Mouse (Mus musculus) mouse embryonic stem cell (cell line): ENCODE results near the gene Golga1.

Experiments
- in situ Hi-C, 2 experiments: fragments of 300-500 bp; cut with MboI; formaldehyde crosslinking; loops; 1 replicate in 1 of 2; 3 replicates in 1 of 2; pipeline ENCODE4 v1.14.3; 2019 to 2020; ENCODE audit warnings: low sequenced_read_pairs in 2 of 2, low pct_unique_long_range_greater_than_20kb in 1 of 2, mixed read lengths in 1 of 2; ENCODE audit not compliant: unreplicated experiment in 1 of 2

Gene Golga1

DNA sequence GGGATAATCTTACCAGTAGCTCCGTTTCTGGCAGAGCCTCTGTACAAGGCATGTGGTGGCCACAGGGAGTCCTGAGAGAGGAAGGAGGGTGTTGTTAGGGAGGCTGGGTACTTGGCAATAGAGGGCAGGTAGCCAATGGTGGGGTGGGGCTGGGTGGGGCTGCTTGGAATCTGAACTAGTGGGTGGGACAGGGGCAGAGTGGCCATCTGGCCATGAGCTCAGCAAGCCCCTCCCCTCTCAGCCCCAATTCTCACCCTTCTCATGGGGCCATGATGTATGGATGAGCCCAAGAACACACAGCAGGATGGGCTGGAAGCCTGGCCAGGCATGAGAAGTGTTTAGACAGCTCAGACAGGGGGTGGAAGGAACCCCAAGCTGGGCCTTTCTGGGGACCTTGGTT, 78.0 kb downstream of the Golga1 start:
- in situ Hi-C loops = no loop called here

DNA sequence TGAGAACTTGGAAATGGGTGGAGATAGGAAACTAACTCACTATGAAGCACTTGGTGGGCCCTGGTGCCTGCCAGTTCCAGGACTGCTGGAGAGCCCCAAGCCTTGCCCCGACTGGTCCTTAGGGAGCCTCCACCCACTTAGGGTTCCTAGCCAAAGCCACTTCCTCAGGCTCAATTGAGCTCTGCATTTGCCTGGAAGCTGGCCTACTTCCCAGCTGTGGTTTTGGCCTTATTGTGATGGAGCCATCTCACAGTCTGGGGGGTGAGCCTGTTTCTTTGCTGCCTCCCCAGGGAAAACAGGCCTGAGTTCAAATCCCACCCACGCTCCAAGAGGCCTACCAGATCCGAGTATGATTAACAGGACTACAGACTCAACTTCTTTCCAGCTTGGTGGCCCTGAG, 78.8 kb downstream of the Golga1 start:
- in situ Hi-C loops = no loop called here

DNA sequence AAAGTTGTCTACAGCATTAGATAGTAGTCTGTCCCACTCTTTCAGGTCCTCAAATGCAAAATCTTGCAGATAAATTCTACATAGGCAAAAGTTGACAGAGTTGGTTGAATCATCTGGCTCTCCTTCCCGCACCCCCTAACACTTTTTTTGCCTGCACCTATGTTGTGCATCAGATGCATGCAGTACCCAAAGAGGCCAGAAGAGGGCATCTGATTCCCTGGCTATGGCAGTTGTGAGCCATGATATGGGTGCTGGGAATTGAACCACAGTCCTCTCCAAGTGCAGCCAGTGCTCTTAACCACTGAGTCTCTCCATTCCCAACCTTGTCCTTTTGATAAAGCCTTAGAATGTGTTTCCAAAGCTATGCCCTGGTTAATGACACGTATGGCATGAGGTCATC, 81.9 kb downstream of the Golga1 start:
- in situ Hi-C loops = no loop called here

DNA sequence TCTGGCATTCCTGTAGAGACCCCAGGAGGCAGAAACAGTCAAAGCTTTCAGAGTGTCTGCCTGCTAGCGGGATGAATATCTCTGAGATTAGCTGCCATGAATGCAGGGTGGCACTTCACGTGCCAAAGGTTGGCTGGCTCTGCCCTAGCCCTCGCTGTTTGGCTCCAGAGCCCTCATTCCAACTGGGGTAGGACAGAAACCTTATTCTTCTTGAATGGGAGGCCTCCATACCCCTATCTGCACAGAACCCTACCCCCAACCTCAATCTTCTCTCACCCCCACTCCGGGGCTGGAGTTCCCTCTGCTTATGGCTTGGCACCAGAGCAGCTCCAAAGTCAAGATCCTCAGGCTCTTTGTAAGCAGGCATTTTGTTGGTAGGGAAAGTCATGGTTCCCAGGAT, 87.5 kb downstream of the Golga1 start:
- in situ Hi-C loops = no loop called here

DNA sequence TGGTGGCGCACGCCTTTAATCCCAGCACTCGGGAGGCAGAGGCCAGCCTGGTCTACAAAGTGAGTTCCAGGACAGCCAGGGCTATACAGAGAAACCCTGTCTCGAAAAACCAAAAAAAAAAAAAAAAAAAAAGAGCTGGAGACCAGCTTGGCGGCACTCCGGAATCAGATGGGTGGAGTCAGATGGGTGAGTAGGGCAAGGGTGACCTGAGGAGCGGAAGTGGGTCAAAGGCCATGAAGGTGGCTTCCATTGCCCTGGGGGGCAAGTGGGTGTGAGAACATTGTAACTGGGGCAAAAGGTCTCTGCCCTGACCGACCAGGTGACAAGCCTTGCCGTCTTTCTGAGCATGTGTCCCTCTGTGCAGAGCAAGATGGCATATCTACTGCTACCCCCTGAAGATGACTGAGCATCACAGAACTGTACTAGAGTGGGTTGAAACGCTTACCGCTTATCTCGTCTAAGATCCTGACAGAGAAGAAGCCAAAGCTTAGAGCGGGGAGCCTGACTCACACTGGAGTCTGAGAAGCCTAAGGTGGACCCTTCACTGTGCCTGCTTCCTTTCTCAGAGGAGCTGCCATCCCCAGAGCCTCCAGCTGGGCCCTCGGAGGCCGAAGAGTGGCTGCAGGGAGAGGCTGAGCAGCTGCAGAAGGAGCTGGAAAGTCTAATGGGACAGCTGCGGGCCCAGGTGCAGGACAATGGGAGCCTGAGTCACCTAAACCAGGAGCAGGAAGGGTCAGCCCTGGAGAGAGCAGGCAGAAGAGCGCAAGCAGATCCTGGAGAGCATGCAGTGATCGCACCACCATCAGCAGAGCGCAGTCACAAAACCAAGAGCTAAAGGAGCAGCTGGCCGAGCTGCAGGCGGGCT, 89.2 kb downstream of the Golga1 start:
- in situ Hi-C loops = no loop called here

DNA sequence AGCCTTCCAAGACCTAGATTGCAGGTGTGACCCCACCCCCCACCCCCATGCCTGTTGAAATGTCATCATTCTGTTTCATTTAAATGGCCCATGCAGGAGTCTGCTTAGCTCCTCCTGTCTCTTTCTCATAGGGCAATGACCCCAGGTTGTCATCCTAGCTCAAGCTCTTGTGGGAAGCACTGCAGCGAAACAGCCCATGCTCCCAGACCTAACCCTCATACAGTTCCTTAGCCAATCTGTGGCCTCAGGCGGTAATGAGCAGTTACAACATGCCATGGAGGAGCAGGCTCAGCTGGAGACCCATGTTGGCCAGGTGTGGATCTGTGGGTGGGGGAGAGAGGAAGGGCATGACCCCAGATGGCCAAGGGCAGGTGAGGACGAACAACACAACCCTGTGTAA, 90.2 kb downstream of the Golga1 start:
- in situ Hi-C loops = no loop called here

DNA sequence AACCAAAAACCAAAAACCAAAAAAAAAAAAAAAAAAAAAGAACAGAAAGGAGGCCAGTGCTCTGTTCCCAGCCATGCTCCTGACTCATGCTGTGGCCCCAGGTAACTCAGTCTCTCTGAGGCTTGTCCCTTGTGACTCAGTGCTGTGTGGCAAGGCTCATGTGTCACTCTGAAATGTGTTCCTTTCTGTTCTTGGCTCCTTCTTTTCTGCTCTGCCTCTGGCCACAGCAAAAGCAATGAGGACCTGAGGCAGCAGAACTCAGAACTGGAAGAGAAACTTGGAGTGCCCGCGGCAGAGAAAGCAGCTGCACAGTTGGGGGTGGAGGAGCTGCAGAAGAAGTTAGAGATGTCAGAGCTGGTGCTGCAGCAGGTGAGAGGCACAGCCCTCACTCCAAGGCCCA, 91.2 kb downstream of the Golga1 start:
- in situ Hi-C loops = no loop called here

DNA sequence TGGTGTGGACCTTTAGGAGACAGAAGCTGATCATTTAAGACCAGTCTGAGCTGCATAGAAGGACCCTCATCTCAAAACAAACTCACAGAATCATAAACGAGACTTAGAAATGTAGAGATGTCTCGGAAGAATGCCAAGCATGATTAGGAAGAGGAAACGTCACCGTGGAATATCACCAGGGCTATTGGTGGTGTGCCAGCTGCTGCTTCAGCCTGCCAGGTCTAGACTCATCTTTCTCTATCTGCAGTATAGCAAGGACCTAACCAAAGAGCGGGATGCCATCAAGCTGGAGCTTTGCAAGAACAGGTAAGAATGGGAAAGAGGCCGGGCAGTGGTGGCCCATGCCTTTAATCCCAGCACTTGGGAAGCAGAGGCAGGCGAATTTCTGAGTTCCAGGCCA, 91.6 kb downstream of the Golga1 start:
- in situ Hi-C loops = no loop called here

DNA sequence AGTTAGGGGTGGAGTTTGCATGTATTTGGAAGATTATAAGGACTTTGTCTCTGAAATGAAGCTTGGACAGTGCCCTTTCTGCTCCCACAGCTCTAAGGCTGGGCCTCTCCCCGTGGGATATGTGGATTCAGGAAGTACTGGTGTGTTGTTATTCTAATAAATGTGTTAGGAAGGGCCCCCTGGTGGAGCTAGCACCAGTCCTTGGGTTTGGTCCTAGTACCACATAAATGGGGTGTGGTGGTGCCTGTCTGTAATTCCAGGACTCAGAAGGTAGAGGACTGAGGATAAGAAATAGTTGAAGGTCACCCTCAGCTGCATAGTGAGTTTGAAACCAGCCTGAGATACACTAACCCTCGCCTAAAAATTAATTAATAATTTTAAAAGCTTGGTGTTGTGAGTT, 92.1 kb downstream of the Golga1 start:
- in situ Hi-C loops = no loop called here

DNA sequence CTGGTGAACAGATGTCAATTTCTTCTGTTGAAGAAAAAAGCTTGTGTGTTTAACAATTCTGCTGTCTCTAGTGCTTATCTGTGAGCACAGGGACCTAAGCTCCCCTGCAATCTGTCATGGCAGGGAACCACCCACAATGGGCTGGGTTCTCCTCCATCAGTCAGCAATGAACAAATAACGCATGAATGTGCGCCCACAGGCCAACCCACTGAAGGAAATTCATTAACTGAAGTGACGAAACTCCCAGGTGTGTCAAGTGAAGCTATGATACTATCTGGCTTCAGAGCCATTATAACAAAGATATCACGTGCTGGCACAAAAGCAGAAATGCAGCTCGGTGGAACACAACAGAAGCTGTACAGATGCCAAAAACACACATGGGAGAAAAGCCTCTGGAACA, 95.3 kb downstream of the Golga1 start:
- in situ Hi-C loops = no loop called here

DNA sequence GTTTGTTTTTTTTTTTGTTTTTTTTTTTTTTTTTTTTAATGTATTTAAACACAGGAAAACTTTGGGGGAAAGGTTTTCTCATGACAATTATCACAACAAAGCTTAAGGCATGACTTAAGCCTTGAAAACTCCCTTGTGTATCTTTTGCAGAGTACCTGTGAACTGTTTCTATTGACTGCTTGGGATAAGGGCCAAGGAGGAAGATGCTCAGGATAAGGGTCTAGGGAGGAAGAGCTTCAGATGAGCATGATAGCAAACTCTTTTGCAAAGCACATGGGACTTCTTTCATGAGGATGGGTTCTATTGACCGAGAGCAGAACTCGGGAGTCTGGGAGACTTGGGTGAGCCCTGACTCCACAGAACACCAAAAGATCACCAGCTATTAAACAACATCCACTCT, 95.7 kb downstream of the Golga1 start:
- in situ Hi-C loops = no loop called here
